Mouse (Mus musculus): ENCODE measurements at regions not wholly inside any gene's neighbourhood (a gene's known extent, or its start where the extent isn't known, plus 50 kb on each side); places are given as distances from the start of the nearest gene placed in this dataset.
A peak's percentile ranks its signal among the peaks of the same experiment; 100 is the strongest.

- Histone ChIP-seq H3K36me3 (no peaks in the 10 kb centered on the region), H3K4me2 (no peak overlapping the region), H3K9ac (no peak overlapping the region), H3K27me3 (no peaks in the 10 kb centered on the region), H3K4me3 (no peak overlapping the region), H3K9me3 (no peaks in the 10 kb centered on the region), H3K4me1 (replicated peaks) (peaks cover 27% of the 10 kb centered on the region), H3K27ac (replicated peaks) (no peak overlapping the region; the same call in 1 of the 2 replicates)
- 73% methylated on average over 6 of the region's 6 CpGs for WGBS
- no peak for ATAC-seq (ENCODE audit: low FRiP score, low read depth)
Measured at GRCm38 (mm10) chr17:26360711-26361110, 53.9 kb upstream of the Neurl1b start.

GRCm38 (mm10) chr17:26361420-26361819 lies 53.2 kb upstream of the Neurl1b start:
- Histone ChIP-seq H3K27ac (replicated peaks) (peak overlapping the region; percentile 48; the same call in 1 of the 2 replicates), H3K4me2 (no peak overlapping the region), H3K9ac (no peak overlapping the region), H3K36me3 (no peaks in the 10 kb centered on the region), H3K9me3 (no peaks in the 10 kb centered on the region), H3K4me1 (replicated peaks) (peaks cover 30% of the 10 kb centered on the region), H3K4me3 (no peak overlapping the region), H3K27me3 (no peaks in the 10 kb centered on the region)
- no peak for ATAC-seq (ENCODE audit: low FRiP score, low read depth)
- 71% methylated on average over 7 of the region's 7 CpGs for WGBS

- no peak overlapping the region for H3K9ac ChIP-seq
- no peak for ATAC-seq (ENCODE audit: low FRiP score, low read depth)
Measured at GRCm38 (mm10) chr17:26361992-26362391, 52.6 kb upstream of the Neurl1b start.

GRCm38 (mm10) chr17:26362586-26363361 lies 51.9 kb upstream of the Neurl1b start:
- Histone ChIP-seq H3K4me2 (no peak overlapping the region), H3K4me3 (no peak overlapping the region), H3K36me3 (no peaks in the 10 kb centered on the region), H3K27me3 (no peaks in the 10 kb centered on the region), H3K27ac (replicated peaks) (peak overlapping the region; percentile 25; the same call in 1 of the 2 replicates), H3K9ac (no peak overlapping the region), H3K4me1 (replicated peaks) (peaks cover 30% of the 10 kb centered on the region), H3K9me3 (no peaks in the 10 kb centered on the region)
- WGBS, result 57% methylated on average over 12 of the region's 12 CpGs
- ATAC-seq (ENCODE audit: low FRiP score, low read depth), result peak; percentile 37; the same call in 1 of the 2 replicates

More at GRCm38 (mm10) chr17:26361992-26362391, 52.6 kb upstream of the Neurl1b start:
- no peaks in the 10 kb centered on the region for H3K9me3 ChIP-seq
- 0 out of 2 replicates have a peak overlapping the region, but pooled peaks have one; percentile 48 for H3K27ac ChIP-seq (replicated peaks)
- no peak overlapping the region for H3K4me3 ChIP-seq
- no peaks in the 10 kb centered on the region for H3K36me3 ChIP-seq
- no peaks in the 10 kb centered on the region for H3K27me3 ChIP-seq
- 44% methylated on average over 3 of the region's 3 CpGs for WGBS
- H3K4me1 ChIP-seq (replicated peaks), result peaks cover 30% of the 10 kb centered on the region
- no peak overlapping the region for H3K4me2 ChIP-seq

- Histone ChIP-seq H3K4me1 (replicated peaks) (peaks cover 35% of the 10 kb centered on the region), H3K4me2 (no peak overlapping the region), H3K4me3 (no peak overlapping the region), H3K9ac (no peak overlapping the region; the same call in 1 of the 2 replicates), H3K9me3 (no peaks in the 10 kb centered on the region), H3K36me3 (no peaks in the 10 kb centered on the region), H3K27ac (replicated peaks) (peak overlapping the region; percentile 71), H3K27me3 (no peaks in the 10 kb centered on the region)
- WGBS, result 42% methylated on average over 5 of the region's 5 CpGs
- 0 out of 2 replicates have a peak, but pooled peaks have one; percentile 16 for ATAC-seq (ENCODE audit: low FRiP score, low read depth)
Measured at GRCm38 (mm10) chr17:26363853-26364532, 50.6 kb upstream of the Neurl1b start.

All from hindbrain, embryonic 15.5 days (tissue).